Mouse (Mus musculus) intestine, embryonic 16.5 days (tissue): ENCODE measurements around the gene Slfn1. TPM values are rescaled to one million over a fixed set of nuclear protein-coding genes. Genes with fewer than 3 reads are reported as not detected.

ENCODE experiments used
- polyA plus RNA-seq: library from polyadenylated mRNA; unstranded; fragments of >200 nt; fragmentation: Nextera tagmentation; extraction: Ambion mirVana; gene quantifications from 2 replicates; pipeline ENCODE4 v1.2.1, GENCODE M21; 2015

Gene Slfn1
- polyA plus RNA-seq, 1 experiment from 2014 or later: 0.70 TPM

Other genes starting within 250 kb of the Slfn1 start
- 13.1 and 13.6 TPM in 2 replicates for gene Rffl, start 245.6 kb upstream of the Slfn1 start, polyA plus RNA-seq
- 13.9 and 15.0 TPM in 2 replicates for gene Rad51d, start 226.2 kb upstream of the Slfn1 start, polyA plus RNA-seq
- 0.16 and 0.23 TPM in 2 replicates for gene Fndc8, start 224.7 kb upstream of the Slfn1 start, polyA plus RNA-seq
- 25.8 and 31.2 TPM in 2 replicates for gene Nle1, start 208.4 kb upstream of the Slfn1 start, polyA plus RNA-seq
- 2.3 and 2.6 TPM in 2 replicates for gene Unc45b, start 206.3 kb upstream of the Slfn1 start, polyA plus RNA-seq
- 1.5 and 1.8 TPM in 2 replicates for gene Slfn5, start 165.5 kb upstream of the Slfn1 start, polyA plus RNA-seq
- gene Slfn9, start 125.0 kb upstream of the Slfn1 start, polyA plus RNA-seq: 12.2 and 14.1 TPM in 2 replicates
- gene Slfn8, start 96.0 kb upstream of the Slfn1 start, polyA plus RNA-seq: 0.53 and 0.59 TPM in 2 replicates
- gene Slfn2, start 51.7 kb upstream of the Slfn1 start, polyA plus RNA-seq: 6.1 and 6.9 TPM in 2 replicates
- gene Slfn4, start 58.3 kb downstream of the Slfn1 start, polyA plus RNA-seq: 0.16 and 0.17 TPM in 2 replicates
- gene Slfn3, start 74.5 kb downstream of the Slfn1 start, polyA plus RNA-seq: 0.72 and 0.95 TPM in 2 replicates
- gene Slfn14, start 169.9 kb downstream of the Slfn1 start, polyA plus RNA-seq: 0.37 and 0.73 TPM in 2 replicates
- gene Ap2b1, start 182.2 kb downstream of the Slfn1 start, polyA plus RNA-seq: 46.3 and 49.1 TPM in 2 replicates
- 15.3 and 16.2 TPM in 2 replicates for gene Pex12, start 185.7 kb downstream of the Slfn1 start, polyA plus RNA-seq